Mouse (Mus musculus) heart, adult 2 months (tissue): Measurements from ENCODE around the gene Smg1.

Experiments
- CTCF ChIP-seq: fragments of 200-600 bp; IDR thresholded peaks from 2 replicates; pipeline ENCODE4 v1.8.1; 2022; ENCODE audit warnings: antibody characterized with exemption, mild to moderate bottlenecking, moderate library complexity
- POLR2A ChIP-seq: fragments of 200-500 bp; IDR thresholded peaks from 2 replicates; pipeline ENCODE4 v1.6.1; 2011; ENCODE audit warnings: mild to moderate bottlenecking, low read depth, low read length, control low read depth; ENCODE audit not compliant: insufficient read depth

GRCm38 (mm10) chr7:118097615-118098014, 145.9 kb downstream of the Smg1 start:
- TF ChIP-seq POLR2A (no peak), CTCF (no peak)
